Mouse (Mus musculus) brain, embryonic 14.5 days (tissue): ENCODE measurements around the gene Tmem8.

Experiments used
- CTCF ChIP-seq: fragments of 200-500 bp; IDR thresholded peaks from 2 replicates; pipeline ENCODE4 v1.5.1; 2012; ENCODE audit warnings: inconsistent platforms, mild to moderate bottlenecking, moderate library complexity, borderline replicate concordance; ENCODE audit not compliant: insufficient read depth, insufficient read length; ENCODE audit errors: extremely low read depth
- POLR2A ChIP-seq: fragments of 200-500 bp; IDR thresholded peaks from 2 replicates; pipeline ENCODE4 v1.6.1; 2012; ENCODE audit warnings: mild to moderate bottlenecking, inconsistent platforms, borderline replicate concordance; ENCODE audit not compliant: poor library complexity, insufficient read depth, insufficient read length, severe bottlenecking; ENCODE audit errors: extremely low read depth

GRCm38 (mm10) chr17:26064916-26065315, 48.2 kb upstream of the Tmem8 start:
- TF ChIP-seq POLR2A (no peak), CTCF (no peak)
